Mouse (Mus musculus) layer of hippocampus, adult 8-10 months (tissue): ENCODE measurements around the gene Rhot1. TPM values are rescaled to one million over a fixed set of nuclear protein-coding genes. Genes with fewer than 3 reads are reported as not detected.

ENCODE experiments used
- total RNA-seq, 4 experiments: library from RNA; stranded (reverse); gene quantifications; 2 replicates each; pipeline ENCODE4 v1.2.4; 2022

Rhot1 gene
- total RNA-seq, 4 experiments from 2014 or later: 61.3 to 76.0 (median 67.7) TPM

Other genes with a start within 250 kb of the Rhot1 start
- 10 to 100 TPM; 25.7 to 35.9 (median 28.6) TPM for gene Utp6, start 246.6 kb upstream of the Rhot1 start, total RNA-seq
- 10 to 100 TPM; 35.1 to 45.0 (median 42.2) TPM for gene Suz12, start 215.9 kb upstream of the Rhot1 start, total RNA-seq
- gene Crlf3, start 128.0 kb upstream of the Rhot1 start, total RNA-seq: 10 to 100 TPM; 18.9 to 24.8 (median 22.4) TPM
- gene Atad5, start 119.6 kb upstream of the Rhot1 start, total RNA-seq: 1 to 10 TPM; 2.8 to 4.7 (median 3.3) TPM
- gene Tefm, start 66.8 kb upstream of the Rhot1 start, total RNA-seq: 10 to 100 TPM; 10.1 to 12.9 (median 11.5) TPM
- gene Adap2, start 54.9 kb upstream of the Rhot1 start, total RNA-seq: 10 to 100 TPM in 2 of 4 experiments, 1 to 10 TPM in 2; 6.9 to 15.1 (median 9.9) TPM
- 1 to 10 TPM; 4.9 to 7.3 (median 5.6) TPM for gene Rnf135, start 25.2 kb upstream of the Rhot1 start, total RNA-seq
- gene Rhbdl3, start 91.9 kb downstream of the Rhot1 start, total RNA-seq: 10 to 100 TPM; 26.0 to 29.6 (median 28.2) TPM
- 10 to 100 TPM; 51.4 to 57.8 (median 53.7) TPM for gene 5730455P16Rik, start 169.0 kb downstream of the Rhot1 start, total RNA-seq
- gene Zfp207, start 174.3 kb downstream of the Rhot1 start, total RNA-seq: 100 to 1,000 TPM; 119 to 202 (median 151) TPM
- 100 to 1,000 TPM; 105 to 116 (median 107) TPM for gene Psmd11, start 219.6 kb downstream of the Rhot1 start, total RNA-seq